Mouse (Mus musculus) splenic B cell, adult 2 months (primary cell): Measurements from ENCODE around the gene Casc1.

Experiments
- DNase-seq: peaks from one replicate; pipeline ENCODE4 v3.0.0-alpha.2; 2011; ENCODE audit warnings: low read depth, low spot score
- H3K27me3 ChIP-seq: 2 replicates; pipeline ENCODE4 v1.6.1; 2012; ENCODE audit warnings: mild to moderate bottlenecking, low read length, moderate library complexity, mixed read lengths; ENCODE audit not compliant: control insufficient read depth, poor library complexity, insufficient read depth, severe bottlenecking
- H3K36me3 ChIP-seq: 2 replicates; pipeline ENCODE4 v1.6.1; 2012; ENCODE audit warnings: mild to moderate bottlenecking, low read length, moderate library complexity, mixed read lengths; ENCODE audit not compliant: control insufficient read depth, poor library complexity, insufficient read depth, severe bottlenecking

The Casc1 gene

DNA sequence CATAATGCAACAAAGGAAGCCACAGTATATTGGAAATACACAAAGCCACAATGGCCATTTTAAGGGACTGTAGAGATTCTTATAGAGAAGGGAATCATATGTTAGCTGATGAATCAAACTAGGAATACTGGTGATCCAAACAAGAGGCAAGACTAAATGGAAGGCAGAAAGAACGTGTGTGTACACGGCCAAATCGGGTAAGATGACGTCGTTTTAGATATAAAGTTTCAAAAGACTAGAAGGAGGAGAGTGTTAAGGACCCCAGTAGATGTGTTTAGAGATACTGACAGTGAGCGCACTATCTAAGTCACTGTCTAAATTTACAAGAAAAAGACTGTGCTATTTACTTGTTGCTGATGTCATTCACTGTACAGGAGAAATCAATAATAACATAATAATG, 13.4 kb upstream of the Casc1 start:
- Histone ChIP-seq H3K36me3 (peaks cover 13% of the 10 kb centered on the region; the same call in 1 of the 2 replicates), H3K27me3 (no peaks in the 10 kb centered on the region)
- DNase-seq, result no peak

- DNase-seq, result no peak
- Histone ChIP-seq H3K27me3 (no peaks in the 10 kb centered on the region), H3K36me3 (peaks cover 12% of the 10 kb centered on the region; the same call in 1 of the 2 replicates)
These were observed 5.0 kb upstream of the Casc1 start for GRCm38 (mm10) chr6:145215826-145216225.

DNA sequence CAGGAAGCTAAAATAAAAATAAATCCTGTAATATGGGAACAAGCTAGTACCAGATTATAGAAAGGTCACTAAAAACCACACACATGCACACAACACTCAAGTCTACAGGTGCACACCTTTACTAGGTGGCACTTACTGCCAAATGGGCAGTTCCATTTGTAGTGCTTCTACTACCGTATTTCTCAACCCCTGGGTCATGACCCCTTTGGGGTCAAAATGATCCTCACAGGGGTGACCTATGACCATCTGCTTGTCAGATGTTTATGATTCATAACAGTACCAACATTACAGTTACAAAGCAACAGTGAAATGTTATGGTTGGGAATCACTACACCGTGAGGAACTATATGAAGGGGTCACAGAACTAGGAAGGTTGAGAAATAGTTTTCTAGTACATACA, 3.1 kb upstream of the Casc1 start:
- no peak for DNase-seq
- Histone ChIP-seq H3K27me3 (no peaks in the 10 kb centered on the region), H3K36me3 (peaks cover 5% of the 10 kb centered on the region; the same call in 1 of the 2 replicates)

- Histone ChIP-seq H3K36me3 (no peaks in the 10 kb centered on the region), H3K27me3 (no peaks in the 10 kb centered on the region)
- DNase-seq, result peak; percentile 49
These were observed 836 bp upstream of the Casc1 start for GRCm38 (mm10) chr6:145211376-145212305.

GRCm38 (mm10) chr6:145210056-145210680, 637 bp downstream of the Casc1 start:
- Histone ChIP-seq H3K27me3 (no peaks in the 10 kb centered on the region), H3K36me3 (no peaks in the 10 kb centered on the region)
- DNase-seq, result no peak

- no peaks in the 10 kb centered on the region for H3K36me3 ChIP-seq
- H3K27me3 ChIP-seq, result no peaks in the 10 kb centered on the region
- DNase-seq, result no peak
These were observed 5.7 kb downstream of the Casc1 start for GRCm38 (mm10) chr6:145205142-145205541.

DNA sequence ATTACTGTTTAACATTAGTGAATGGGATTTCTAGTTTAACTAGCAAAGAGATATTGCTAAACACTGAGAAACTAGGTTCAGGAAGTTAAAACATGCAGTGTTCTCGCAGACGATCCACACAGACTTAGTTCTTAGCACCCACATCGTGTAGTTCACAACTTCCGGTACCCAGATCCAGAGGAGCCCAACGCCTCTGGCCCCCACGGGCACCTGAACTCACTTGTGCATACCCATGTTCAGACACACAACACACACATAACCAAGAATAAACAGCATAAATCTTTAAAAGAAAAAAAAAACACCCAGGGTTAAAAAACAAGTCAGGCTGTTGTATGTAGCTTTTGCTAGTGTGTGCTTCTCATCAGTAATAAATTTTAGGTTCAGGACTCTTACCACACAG, 6.4 kb downstream of the Casc1 start:
- Histone ChIP-seq H3K36me3 (no peaks in the 10 kb centered on the region), H3K27me3 (no peaks in the 10 kb centered on the region)
- DNase-seq, result no peak

DNA sequence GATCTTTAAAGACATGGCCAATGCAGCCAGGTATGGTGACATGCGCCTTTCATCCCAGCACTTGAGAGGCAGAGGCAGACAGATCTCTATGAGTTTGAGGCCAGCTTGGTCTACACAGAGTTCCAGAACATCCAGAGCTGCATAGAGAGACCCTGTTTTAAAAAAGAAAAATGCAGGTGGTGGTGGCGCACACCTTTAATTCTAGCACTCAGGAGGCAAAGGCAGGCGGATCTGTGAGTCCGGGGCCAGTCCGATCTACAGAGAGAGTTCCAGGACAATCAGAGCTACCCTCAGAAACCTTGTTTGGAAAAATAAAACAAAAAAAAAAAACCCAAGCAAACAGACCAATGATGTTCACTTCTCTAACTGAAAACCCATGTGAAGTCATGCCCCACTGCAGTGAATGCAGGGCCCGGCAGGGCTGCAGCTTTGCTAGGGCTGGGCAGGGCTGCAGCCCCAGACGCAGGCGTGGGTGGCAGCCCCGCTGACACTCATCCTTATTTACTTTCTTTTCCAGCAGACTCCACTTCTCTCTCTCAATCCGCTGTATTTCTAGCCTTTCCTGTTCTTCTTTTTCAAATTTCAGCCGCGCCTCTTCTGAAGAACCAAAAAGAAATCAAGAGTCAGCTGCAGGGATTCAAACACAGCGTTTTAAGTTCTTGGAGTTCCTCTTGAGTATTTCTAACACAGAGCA, 8.2 kb downstream of the Casc1 start:
- no peaks in the 10 kb centered on the region for H3K36me3 ChIP-seq
- no peak for DNase-seq

DNA sequence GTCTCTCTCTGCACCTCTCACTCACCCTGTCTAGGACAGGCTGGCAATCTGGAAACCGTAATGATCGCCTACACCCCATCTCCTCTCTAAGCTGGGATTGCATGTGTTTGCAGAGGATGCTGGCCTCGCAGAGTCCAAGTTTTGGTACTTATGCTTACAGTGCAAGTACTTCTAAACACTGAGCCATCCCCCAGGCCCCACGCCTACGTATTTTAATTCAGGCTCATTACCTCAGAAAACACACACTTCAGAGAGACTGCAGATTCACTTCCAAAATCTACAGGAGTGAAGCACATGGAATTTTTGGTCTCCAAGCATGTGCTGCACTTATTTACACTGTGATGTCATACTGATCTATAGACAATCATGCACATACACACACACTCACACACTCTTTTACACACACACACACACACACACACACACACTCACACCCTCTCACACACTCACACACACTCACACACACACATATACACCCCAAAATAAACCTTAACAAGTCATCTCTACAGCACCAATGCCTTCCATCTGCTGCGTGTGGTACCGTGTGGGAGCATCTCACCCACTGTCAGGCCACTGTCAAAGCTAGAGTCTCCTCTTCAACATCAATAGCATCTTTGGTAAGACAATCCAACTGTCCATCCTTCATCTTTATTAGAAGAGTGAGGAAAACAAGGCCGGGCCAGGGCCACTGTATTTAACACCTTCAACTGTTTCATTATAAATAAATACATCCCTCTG, 12.7 kb downstream of the Casc1 start:
- no peaks in the 10 kb centered on the region for H3K36me3 ChIP-seq

More for the DNA sequence above, 8.2 kb downstream of the Casc1 start:
- no peaks in the 10 kb centered on the region for H3K27me3 ChIP-seq

DNA sequence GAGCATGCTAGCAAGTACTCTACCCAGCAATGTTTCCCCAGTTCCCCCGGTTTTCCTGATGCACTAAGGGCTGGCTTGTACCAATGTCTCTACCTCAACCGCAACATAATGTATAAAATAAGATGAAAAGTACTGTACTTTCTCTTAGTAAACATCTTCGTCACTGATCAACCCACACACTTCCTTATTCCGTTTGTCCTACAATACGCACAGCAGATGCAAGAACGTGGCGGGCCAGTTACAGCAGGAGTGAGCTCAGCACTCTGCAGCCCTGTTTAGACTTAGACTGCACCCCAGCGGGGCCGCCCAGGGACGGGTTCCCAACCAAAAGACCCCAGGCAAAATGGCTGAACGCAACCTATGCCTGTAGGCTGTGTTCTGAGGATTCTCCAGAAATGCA, 17.4 kb downstream of the Casc1 start:
- Histone ChIP-seq H3K36me3 (no peaks in the 10 kb centered on the region), H3K27me3 (no peaks in the 10 kb centered on the region)
- peak; percentile 51 for DNase-seq

More for the DNA sequence above, 12.7 kb downstream of the Casc1 start:
- DNase-seq, result no peak
- no peaks in the 10 kb centered on the region for H3K27me3 ChIP-seq

DNA sequence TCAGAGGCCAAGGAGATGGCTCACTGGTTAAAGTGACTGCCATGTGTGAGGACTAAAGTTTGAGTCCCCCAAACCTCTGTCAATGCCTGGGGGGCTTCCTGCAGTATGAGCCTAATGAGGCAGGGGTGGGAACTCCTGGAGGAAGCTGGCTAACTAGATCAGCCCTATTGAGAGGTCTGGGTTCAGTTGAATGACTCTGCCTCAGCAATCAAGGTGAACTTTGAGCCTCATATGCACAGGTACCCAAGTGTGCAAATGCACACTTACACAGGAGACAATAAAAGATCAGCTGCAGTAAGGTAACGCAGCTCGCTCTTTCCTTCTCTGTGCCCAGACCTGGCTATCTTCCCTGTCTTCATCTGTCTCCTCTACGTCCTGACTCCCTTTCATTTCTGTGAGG, 17.8 kb downstream of the Casc1 start:
- Histone ChIP-seq H3K36me3 (no peaks in the 10 kb centered on the region), H3K27me3 (no peaks in the 10 kb centered on the region)
- DNase-seq, result no peak

- Histone ChIP-seq H3K27me3 (no peaks in the 10 kb centered on the region), H3K36me3 (no peaks in the 10 kb centered on the region)
- DNase-seq, result peak; percentile 86
These were observed 23.4 kb downstream of the Casc1 start for GRCm38 (mm10) chr6:145187093-145188088.

- no peak for DNase-seq
- no peaks in the 10 kb centered on the region for H3K27me3 ChIP-seq
- no peaks in the 10 kb centered on the region for H3K36me3 ChIP-seq
These were observed 24.7 kb downstream of the Casc1 start for GRCm38 (mm10) chr6:145186096-145186495.
